In genomic region chr4:53219351-53219750, GRCm38 (mm10) we compare ENCODE assay signal across 9 mouse cellular contexts. TPM values are rescaled to one million over a fixed set of nuclear protein-coding genes. Genes with fewer than 3 reads are reported as not detected.
DNase-seq lines count a peak whose midpoint lies in the region; ATAC-seq and TF ChIP-seq lines count a peak whose summit lies in the region.
"Had no signal": no experiment of that assay in that cellular context is flagged by ENCODE, and none has a peak within 500 bp of the region (broad histone marks: within the 10 kb centered on the region; RNA-seq: fewer than 3 reads in every experiment).

No protein-coding gene starts in this region.

- H3K4me2 ChIP-seq in kidney, embryonic 16.5 days (replicated peaks; ENCODE audit: low read depth, low read length) = no peak overlapping the region
- no peak overlapping the region for H3K4me2 ChIP-seq in midbrain, embryonic 11.5 days

- TF ChIP-seq POLR2A in kidney, adult 2 months (IDR thresholded peaks at IDR 0.05; ENCODE audit: low read depth, low read length) = no peak

- no peak overlapping the region for H3K4me3 ChIP-seq in kidney, adult 2 months (ENCODE audit: insufficient read depth, low read depth, low read length)
- H3K4me3 ChIP-seq in kidney, embryonic 16.5 days (ENCODE audit: low read length) = no peak overlapping the region
- H3K4me3 ChIP-seq in midbrain, embryonic 11.5 days (ENCODE audit: low read depth, low read length) = no peak overlapping the region
- H3K4me3 ChIP-seq: megakaryocyte, embryonic 14.5 days had no signal

- H3K9ac ChIP-seq in kidney, embryonic 16.5 days (replicated peaks; ENCODE audit: low read length) = no peak overlapping the region
- no peak overlapping the region for H3K9ac ChIP-seq in midbrain, embryonic 11.5 days (ENCODE audit: low read length)

- H3K27me3 ChIP-seq in kidney, adult 2 months (replicated peaks; ENCODE audit: control insufficient read depth, insufficient read depth, low read length) = no peaks in the 10 kb centered on the region
- no peaks in the 10 kb centered on the region for H3K27me3 ChIP-seq in kidney, embryonic 16.5 days (ENCODE audit: insufficient read depth, low read length)
- H3K27me3 ChIP-seq in midbrain, embryonic 11.5 days (ENCODE audit: control insufficient read depth, insufficient read depth, low read length) = no peaks in the 10 kb centered on the region

- no peak for ATAC-seq in kidney, embryonic 16.5 days (ENCODE audit: low FRiP score, low TSS enrichment)
- no peak for ATAC-seq in midbrain, embryonic 11.5 days (ENCODE audit: low FRiP score)

- peak; percentile 77 for DNase-seq in kidney, adult 2 months
- DNase-seq in brain, adult 2 months (ENCODE audit: low read depth, low spot score) = peak; percentile 62
- DNase-seq in gastrocnemius, postnatal 36 days = peak; percentile 33 to 40
- DNase-seq in kidney, postnatal 4 days = peak; percentile 39 to 56
- DNase-seq in testis, postnatal 10 days (ENCODE audit: low spot score) = peak; percentile 50
- no peak for DNase-seq in MN1 (ENCODE audit: low spot score)
- DNase-seq in midbrain, embryonic 11.5 days (ENCODE audit: low spot score, missing footprints) = no peak

- H3K9me3 ChIP-seq in kidney, embryonic 16.5 days (ENCODE audit: low read length) = no peaks in the 10 kb centered on the region
- no peaks in the 10 kb centered on the region for H3K9me3 ChIP-seq in midbrain, embryonic 11.5 days (ENCODE audit: control insufficient read depth, low read length)

- no peak for TF ChIP-seq CTCF in kidney, adult 2 months (conservative IDR thresholded peaks at IDR 0.05; ENCODE audit: insufficient read depth, insufficient read length, low read depth, low read length)

- intact Hi-C loops in gastrocnemius, postnatal 36 days (cut with DNase I) = loop anchor here (5.0 kb wide), 1 partner anchor 43 kb away; no protein-coding TSS in a partner anchor

- 72% methylated on average over 3 of the region's 3 CpGs for WGBS in kidney, adult 2 months
- WGBS in kidney, embryonic 16.5 days = 58% methylated on average over 3 of the region's 3 CpGs
- WGBS in midbrain, embryonic 11.5 days = 59% methylated on average over 3 of the region's 3 CpGs

- H3K4me1 ChIP-seq in kidney, adult 2 months (ENCODE audit: control insufficient read depth, insufficient read depth, low read length) = peaks cover 8% of the 10 kb centered on the region
- peaks cover 10% of the 10 kb centered on the region for H3K4me1 ChIP-seq in kidney, embryonic 16.5 days (ENCODE audit: insufficient read depth, low read length)
- peaks cover 10% of the 10 kb centered on the region for H3K4me1 ChIP-seq in midbrain, embryonic 11.5 days (ENCODE audit: control insufficient read depth, insufficient read depth, low read length)

- H3K36me3 ChIP-seq in kidney, adult 2 months (ENCODE audit: control insufficient read depth, insufficient read depth, low read length) = no peaks in the 10 kb centered on the region
- H3K36me3 ChIP-seq in kidney, embryonic 16.5 days (ENCODE audit: insufficient read depth, low read length) = no peaks in the 10 kb centered on the region
- no peaks in the 10 kb centered on the region for H3K36me3 ChIP-seq in midbrain, embryonic 11.5 days (ENCODE audit: control insufficient read depth, insufficient read depth, low read length)

- H3K27ac ChIP-seq in kidney, adult 2 months (ENCODE audit: insufficient read depth, low read depth, low read length) = no peak overlapping the region
- no peak overlapping the region for H3K27ac ChIP-seq in kidney, embryonic 16.5 days (ENCODE audit: low read length)
- H3K27ac ChIP-seq in midbrain, embryonic 11.5 days (ENCODE audit: low read depth, low read length) = no peak overlapping the region

RNA-seq across cellular contexts. Expression of gene Abca1, which starts 59.7 kb away (rescaled TPM):
- 8.9 and 9.3 TPM in 2 replicates for polyA plus RNA-seq in kidney, adult 2 months (2012; rRNA removed)
- 4.5 and 4.8 TPM in 2 replicates for polyA plus RNA-seq in kidney, embryonic 16.5 days (2015; fragmentation: Nextera tagmentation; extraction: Ambion mirVana)
- total RNA-seq in gastrocnemius, postnatal 36 days (2021) = 1 to 10 TPM; 6.3 to 7.2 TPM
- polyA plus RNA-seq in midbrain, embryonic 11.5 days (2014; fragmentation: Nextera tagmentation; extraction: Ambion mirVana) = 5.4 and 5.8 TPM in 2 replicates

Comparison
In these comparisons a context has a peak if more than half of its experiments do, and no peak if none do; other contexts are left out.
1. DNase-seq: peak in kidney, adult 2 months (single experiment), brain, adult 2 months (single experiment), gastrocnemius, postnatal 36 days (2 of 2), kidney, postnatal 4 days (2 of 2) and testis, postnatal 10 days (single experiment); none in MN1 (single experiment) and midbrain, embryonic 11.5 days (single experiment).